Mouse (Mus musculus) left cerebral cortex, postnatal 10 days (tissue): Measurements from ENCODE around the gene Arnt2. TPM values are rescaled to one million over a fixed set of nuclear protein-coding genes. Genes with fewer than 3 reads are reported as not detected.
A peak's percentile ranks its signal among the peaks of the same experiment; 100 is the strongest.

ENCODE experiments used
- DNase-seq, 2 experiments: peaks; one replicate each; pipeline ENCODE4 v3.0.0; 2021 to 2022; ENCODE audit warnings: low spot score in 2 of 2, mixed read lengths in 1 of 2; ENCODE audit errors: extremely low spot score in 1 of 2
- intact Hi-C: fragments of 180-260 bp; cut with DNase I; formaldehyde crosslinking; loops from one replicate; pipeline ENCODE4 v1.15.1; 2025
- total RNA-seq, 2 experiments: library from RNA; stranded (reverse); gene quantifications; 2 replicates each; pipeline ENCODE4 v1.2.3; 2021

Gene Arnt2
- total RNA-seq: 100 to 1,000 TPM; 172 to 181 TPM

GRCm38 (mm10) chr7:84409896-84410521 is at the start of gene Arnt2:
Arnt2 (minus strand) TSS chr7:84410176.
- intact Hi-C loops: no loop called here
- peak; percentile 66 to 81 for DNase-seq

GRCm38 (mm10) chr7:84451681-84452080 is 41.7 kb upstream of the Arnt2 start:
- intact Hi-C loops: no loop called here
- no peak for DNase-seq

- DNase-seq: peak; percentile 48 to 70
- intact Hi-C loops: no loop called here
Measured at GRCm38 (mm10) chr7:84449066-84449465, 39.1 kb upstream of the Arnt2 start.

- intact Hi-C loops: no loop called here
Measured at GRCm38 (mm10) chr7:84448512-84448911, 38.5 kb upstream of the Arnt2 start.

DNA sequence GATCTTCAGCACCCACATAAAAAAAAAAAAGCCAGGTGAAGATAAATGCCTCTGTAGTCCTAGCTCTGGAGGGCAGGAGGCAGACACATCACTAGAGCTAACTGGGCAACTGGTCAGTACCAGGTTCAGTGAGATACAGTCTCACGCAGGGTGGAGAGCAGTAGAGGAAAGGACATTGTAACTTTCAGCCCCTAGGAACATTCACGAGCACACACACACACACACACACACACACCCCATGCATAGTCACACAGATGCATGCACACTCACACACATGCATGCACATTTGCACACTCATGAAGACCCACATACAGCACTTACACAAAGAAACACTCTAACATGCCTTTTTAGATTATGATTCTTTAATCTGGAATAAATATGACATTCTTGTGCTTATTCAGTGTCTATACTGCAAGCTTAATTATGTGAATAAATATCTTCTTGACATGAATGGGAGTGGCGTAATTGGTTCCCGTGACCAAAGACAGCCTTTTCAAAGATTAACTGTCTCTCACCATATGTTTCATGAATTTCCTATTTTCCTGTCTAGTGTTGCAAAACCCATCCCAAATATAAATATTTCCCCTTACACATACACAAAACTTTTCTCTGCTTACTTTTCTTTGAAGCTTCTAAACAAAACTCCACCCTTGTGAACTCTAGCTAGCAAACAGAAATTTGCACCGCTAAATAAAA is 37.9 kb upstream of the Arnt2 start:
- no peak for DNase-seq
- intact Hi-C loops: no loop called here

More at GRCm38 (mm10) chr7:84448512-84448911, 38.5 kb upstream of the Arnt2 start:
- DNase-seq: no peak

DNA sequence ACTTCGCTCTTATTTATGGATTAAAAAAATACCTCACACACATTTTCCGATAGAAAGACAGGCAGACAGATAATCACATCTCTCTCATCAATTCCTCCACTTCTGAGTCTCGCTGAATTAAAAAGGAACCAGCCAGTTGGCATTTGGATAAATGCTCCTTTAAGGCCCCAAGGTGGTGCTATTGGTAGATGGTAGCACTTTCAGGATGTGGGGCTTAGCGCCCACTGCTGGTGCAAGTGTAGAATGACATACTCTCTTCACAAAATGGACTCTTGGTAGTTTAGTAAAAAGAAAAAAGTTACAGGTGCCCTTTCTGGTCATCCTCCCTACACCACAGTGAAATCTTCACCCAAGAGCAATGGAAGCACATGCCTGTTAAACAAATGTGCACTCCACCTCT is 37.1 kb upstream of the Arnt2 start:
- intact Hi-C loops: no loop called here
- peak; percentile 55 for DNase-seq

GRCm38 (mm10) chr7:84442343-84442911 is 32.5 kb upstream of the Arnt2 start:
- no peak for DNase-seq
- intact Hi-C loops: no loop called here

DNA sequence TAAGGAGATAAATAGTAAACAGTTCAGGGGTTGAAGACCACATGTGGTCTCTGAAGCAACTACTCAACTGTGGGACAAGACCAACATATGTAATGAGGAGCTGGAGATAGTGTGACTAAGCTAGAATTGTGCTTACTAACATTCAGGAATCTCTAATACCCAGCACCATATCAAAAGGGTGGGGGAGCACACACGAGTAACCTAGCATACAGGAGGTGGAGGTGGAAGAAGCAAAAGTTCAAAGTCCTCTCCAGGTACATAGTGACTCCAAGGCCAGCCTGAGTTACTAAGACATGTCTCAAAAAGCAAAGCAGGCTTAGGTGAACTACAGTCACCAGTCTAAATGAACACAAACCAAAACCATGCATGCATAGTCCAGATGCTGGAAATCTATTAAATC is 29.6 kb upstream of the Arnt2 start:
- no peak for DNase-seq
- intact Hi-C loops: no loop called here

- intact Hi-C loops: no loop called here
Measured at GRCm38 (mm10) chr7:84434901-84435300, 24.9 kb upstream of the Arnt2 start.

GRCm38 (mm10) chr7:84432151-84432550 is 22.2 kb upstream of the Arnt2 start:
- peak in 1 of 2 experiments; percentile 49 for DNase-seq
- intact Hi-C loops: no loop called here

More at GRCm38 (mm10) chr7:84434901-84435300, 24.9 kb upstream of the Arnt2 start:
- no peak for DNase-seq

DNA sequence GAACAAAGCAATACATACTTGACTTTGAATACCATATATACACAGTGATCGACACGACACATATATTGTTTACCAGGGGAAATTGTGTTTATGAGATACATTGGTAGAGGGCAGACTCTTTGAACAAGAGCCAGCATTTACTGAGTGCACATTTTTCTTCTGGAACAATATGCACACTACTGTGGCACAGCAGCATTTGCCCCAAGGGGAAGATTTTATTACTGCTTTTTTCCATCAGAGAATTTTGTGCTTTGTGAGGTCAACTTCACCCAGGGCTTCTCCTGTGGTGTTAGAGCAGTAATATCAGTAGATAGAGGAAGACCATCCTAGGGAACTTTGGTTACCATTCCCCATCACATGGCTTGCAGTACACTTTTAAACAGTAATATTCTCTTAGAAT is 17.2 kb upstream of the Arnt2 start:
- no peak for DNase-seq
- intact Hi-C loops: no loop called here

- intact Hi-C loops: no loop called here
- peak in 1 of 2 experiments; percentile 44 for DNase-seq
Measured at GRCm38 (mm10) chr7:84424670-84425385, 14.9 kb upstream of the Arnt2 start.

DNA sequence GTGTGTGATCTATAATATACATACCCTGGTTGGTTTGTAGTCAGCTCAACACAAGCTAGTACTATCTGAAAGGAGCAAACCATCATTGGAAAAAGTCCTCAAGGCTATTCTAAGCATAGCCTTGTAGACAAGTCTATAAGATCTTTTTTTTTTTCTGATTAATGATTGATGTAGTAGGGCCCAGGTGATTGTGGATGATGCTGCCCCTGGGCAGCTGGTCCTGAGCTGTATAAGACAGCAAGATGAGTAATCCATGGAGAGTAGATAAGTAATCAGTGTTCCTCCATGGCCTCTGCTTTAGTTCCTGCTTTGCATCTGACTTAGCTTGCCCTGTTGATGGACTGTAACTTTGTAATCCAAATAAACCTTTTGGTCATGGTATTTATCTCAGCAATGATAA is 11.8 kb upstream of the Arnt2 start:
- DNase-seq: no peak
- intact Hi-C loops: no loop called here

- DNase-seq: no peak
- intact Hi-C loops: no loop called here
Measured at GRCm38 (mm10) chr7:84421291-84421665, 11.3 kb upstream of the Arnt2 start.

DNA sequence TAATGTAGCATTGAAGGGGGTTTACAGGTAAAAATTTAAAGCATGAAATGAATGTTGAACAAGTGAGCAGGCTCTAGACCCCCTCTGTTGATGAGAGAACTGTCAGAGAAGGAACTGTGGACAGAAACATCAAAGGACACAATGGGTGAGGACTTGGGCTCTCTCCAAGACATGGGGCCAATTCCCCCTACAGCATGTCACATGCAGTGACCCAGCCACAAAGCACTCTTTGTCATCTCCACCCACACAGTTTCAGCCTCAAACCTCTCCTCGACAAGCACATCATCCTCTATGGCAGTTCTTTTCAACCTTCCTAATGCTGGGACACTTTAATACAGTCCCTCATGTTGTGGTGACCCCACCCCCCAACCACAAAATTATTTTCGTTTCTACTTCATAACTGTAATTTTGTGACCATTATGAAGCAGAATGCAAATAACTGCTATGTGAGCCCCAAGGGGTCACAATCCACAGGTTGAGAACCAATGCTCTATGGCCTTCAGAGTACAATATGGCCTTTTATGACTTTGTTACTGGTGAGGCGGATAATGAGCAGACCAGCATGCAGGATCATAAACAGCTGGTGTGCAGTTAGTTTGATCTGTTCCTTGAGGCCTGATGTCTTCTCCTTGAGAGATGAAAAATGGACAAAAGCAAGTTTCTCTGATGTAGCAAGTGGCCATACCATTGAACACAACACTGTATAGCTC is 10.8 kb upstream of the Arnt2 start:
- intact Hi-C loops: no loop called here
- DNase-seq: no peak

DNA sequence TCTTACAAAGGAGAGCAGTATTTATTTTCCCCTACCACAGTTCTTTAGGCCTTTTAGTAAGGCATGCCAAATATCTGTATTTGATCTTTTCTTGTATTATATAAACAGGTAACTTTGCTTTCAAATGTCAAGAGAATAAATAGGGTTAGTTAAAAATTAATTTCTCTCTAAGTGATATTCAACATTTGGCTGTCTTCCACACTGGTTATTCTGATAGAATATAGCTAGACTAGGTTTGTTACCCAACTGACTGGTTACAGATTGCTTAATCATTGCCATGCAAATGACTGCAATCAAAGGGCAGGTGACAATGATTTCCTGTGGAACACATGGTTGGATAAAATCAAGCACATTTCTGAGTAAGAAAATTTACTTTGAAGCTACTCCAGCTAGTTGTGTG is 7.5 kb upstream of the Arnt2 start:
- no peak for DNase-seq
- intact Hi-C loops: no loop called here

- intact Hi-C loops: no loop called here
- no peak for DNase-seq
Measured at GRCm38 (mm10) chr7:84412570-84412969, 2.6 kb upstream of the Arnt2 start.

GRCm38 (mm10) chr7:84409241-84409895 is 608 bp downstream of the Arnt2 start:
- DNase-seq: peak; percentile 34 to 69
- intact Hi-C loops: no loop called here

DNA sequence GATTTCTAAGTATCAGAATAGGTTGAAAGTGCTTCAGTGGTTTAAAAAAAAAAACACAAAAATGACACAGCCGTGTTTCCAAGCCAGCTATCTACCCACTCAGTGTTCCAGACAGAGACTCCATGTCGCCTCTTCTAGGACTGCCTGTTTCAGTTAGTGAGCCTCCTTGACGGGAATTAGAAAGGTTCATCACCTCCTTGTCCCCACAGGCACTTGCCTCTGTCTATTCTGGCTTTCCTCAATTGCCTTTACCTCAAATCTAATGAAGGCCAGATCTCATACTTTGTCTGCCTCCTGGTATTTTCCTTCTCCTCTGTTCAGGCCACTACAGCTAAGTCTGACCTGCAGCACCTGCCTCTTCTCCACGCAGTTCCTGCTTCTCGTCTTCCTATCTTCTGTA is 1.7 kb downstream of the Arnt2 start:
- intact Hi-C loops: no loop called here
- no peak for DNase-seq
